Mouse (Mus musculus) ES-E14 (cell line): ENCODE measurements around the gene Senp1. TPM values are rescaled to one million over a fixed set of nuclear protein-coding genes. Genes with fewer than 3 reads are reported as not detected.

ENCODE experiments used
- DNase-seq: peaks from one replicate; pipeline ENCODE4 v3.0.0-alpha.2; 2013; ENCODE audit warnings: low read depth, low spot score
- H3K27ac ChIP-seq: 2 replicates; pipeline ENCODE4 v1.5.1; 2012; ENCODE audit warnings: low read depth, mild to moderate bottlenecking, low read length, moderate library complexity, mixed read lengths; ENCODE audit not compliant: poor library complexity, insufficient read depth, severe bottlenecking
- H3K36me3 ChIP-seq: 2 replicates; pipeline ENCODE4 v1.6.1; 2012; ENCODE audit warnings: mild to moderate bottlenecking, low read length, moderate library complexity, mixed read lengths; ENCODE audit not compliant: control insufficient read depth, poor library complexity, insufficient read depth, severe bottlenecking
- H3K4me1 ChIP-seq, 2 experiments: fragments of 150-350 bp in 1 of 2; sonication (generic) in 1 of 2; 2 replicates each; pipeline ENCODE4 v1.6.1; 2012; ENCODE audit warnings: low read length in 2 of 2, mild to moderate bottlenecking in 1 of 2, mixed read lengths in 1 of 2; ENCODE audit not compliant: control insufficient read depth in 2 of 2, insufficient read depth in 2 of 2, poor library complexity in 1 of 2
- H3K4me3 ChIP-seq, 2 experiments: fragments of 150-350 bp in 1 of 2; sonication (generic) in 1 of 2; 2 replicates each; pipeline ENCODE4 v1.5.1; 2012; ENCODE audit warnings: low read length in 2 of 2, low read depth in 1 of 2, mild to moderate bottlenecking in 1 of 2, mixed read lengths in 1 of 2; ENCODE audit not compliant: insufficient read depth in 1 of 2, poor library complexity in 1 of 2, severe bottlenecking in 1 of 2
- H3K9ac ChIP-seq: 2 replicates; pipeline ENCODE4 v1.6.1; 2012; ENCODE audit warnings: low read depth, mild to moderate bottlenecking, low read length, mixed read lengths; ENCODE audit not compliant: poor library complexity, insufficient read depth, severe bottlenecking
- H3K9me3 ChIP-seq: fragments of 150-350 bp; sonication (generic); 2 replicates; pipeline ENCODE4 v1.6.1; 2012; ENCODE audit warnings: low read depth, mild to moderate bottlenecking, low read length; ENCODE audit not compliant: control insufficient read depth, insufficient read depth
- CHD2 ChIP-seq: IDR thresholded peaks from 2 replicates; pipeline ENCODE4 v1.6.1; 2014; ENCODE audit warnings: mild to moderate bottlenecking, low read depth, low read length, inconsistent platforms
- HCFC1 ChIP-seq: IDR thresholded peaks from 2 replicates; pipeline ENCODE4 v1.6.1; 2012; ENCODE audit warnings: low read length, inconsistent platforms, borderline replicate concordance; ENCODE audit not compliant: insufficient read depth
- MAFK ChIP-seq: IDR thresholded peaks from 2 replicates; pipeline ENCODE4 v1.6.1; 2014; ENCODE audit warnings: mild to moderate bottlenecking, low read depth, low read length, inconsistent platforms; ENCODE audit not compliant: insufficient read depth
- ZC3H11A ChIP-seq: IDR thresholded peaks from 2 replicates; pipeline ENCODE4 v1.6.1; 2012; ENCODE audit warnings: low read depth, mild to moderate bottlenecking, inconsistent platforms, low read length, borderline replicate concordance
- ZNF384 ChIP-seq: IDR thresholded peaks from 2 replicates; pipeline ENCODE4 v1.6.1; 2012; ENCODE audit warnings: low read depth, low read length, inconsistent platforms
- in situ Hi-C, 2 experiments: fragments of 600-800 bp; cut with MboI; formaldehyde crosslinking; loops; one replicate each; pipeline ENCODE4 v1.15.1; 2025; ENCODE audit warnings: low sequenced_read_pairs in 2 of 2, inconsistent platforms in 1 of 2; ENCODE audit not compliant: unreplicated experiment in 2 of 2
- total RNA-seq: library from RNA; depleted of rRNA; stranded (reverse); fragments of 300-350 nt; gene quantifications from 2 replicates; pipeline ENCODE4 v1.2.3, GENCODE M21; 2012

Gene Senp1
- total RNA-seq, 1 experiment: 27.2 TPM

DNA sequence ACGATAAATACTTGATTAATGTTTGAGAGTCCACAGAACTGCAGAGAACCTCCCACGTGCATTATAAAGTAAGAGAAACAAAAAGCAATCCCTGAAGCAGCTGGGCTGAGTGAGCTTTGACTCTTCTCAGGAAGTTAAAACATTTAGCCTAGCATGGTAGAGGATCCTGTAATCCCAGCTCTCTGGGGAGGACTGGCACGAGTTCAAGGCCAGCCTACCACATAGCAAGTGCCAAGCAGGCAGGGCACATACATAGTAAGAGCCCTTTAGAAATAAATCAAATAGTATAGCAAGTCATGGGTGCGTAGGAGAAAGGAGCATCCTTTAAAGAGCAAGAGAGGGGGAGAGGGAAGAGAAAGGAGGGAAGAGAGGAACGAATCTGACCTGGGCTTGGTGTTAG, 27.7 kb downstream of the Senp1 start:
- Histone ChIP-seq H3K27ac (no peak overlapping the region), H3K4me3 (no peak overlapping the region), H3K9ac (no peak overlapping the region), H3K4me1 (no peaks in the 10 kb centered on the region), H3K9me3 (no peaks in the 10 kb centered on the region), H3K36me3 (peaks cover 33% of the 10 kb centered on the region)
- in situ Hi-C loops: no loop called here
- DNase-seq: no peak
- no peak for TF ChIP-seq HCFC1
- TF ChIP-seq CHD2: no peak
- TF ChIP-seq ZC3H11A: no peak

DNA sequence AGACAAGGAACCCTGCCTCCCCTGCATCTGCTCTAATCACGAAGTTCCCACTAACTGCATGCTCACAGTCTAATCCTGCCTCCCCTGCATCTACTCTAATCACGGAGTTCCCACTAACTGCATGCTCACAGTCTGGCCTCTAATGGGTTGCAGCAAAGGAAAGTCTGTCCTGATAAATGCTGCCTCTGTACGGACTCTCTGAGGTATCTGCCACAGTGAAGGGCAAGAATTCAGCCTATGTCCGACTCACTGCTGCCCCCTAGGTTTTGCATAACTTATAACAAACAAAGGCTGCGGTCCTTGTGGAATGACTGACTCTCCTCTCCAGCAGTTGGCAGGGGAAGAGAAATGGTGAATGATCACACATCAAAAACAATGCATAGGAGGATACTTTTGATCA, 38.3 kb downstream of the Senp1 start:
- H3K4me1 ChIP-seq: no peaks in the 10 kb centered on the region; a peak in 1 of 4 replicates
- H3K27ac ChIP-seq: no peak overlapping the region
- no peak for TF ChIP-seq ZNF384
- no peak for TF ChIP-seq ZC3H11A
- TF ChIP-seq MAFK: no peak
- TF ChIP-seq CHD2: no peak
- TF ChIP-seq HCFC1: no peak
- DNase-seq: peak; percentile 62
- no peak overlapping the region for H3K4me3 ChIP-seq
- H3K9me3 ChIP-seq: no peaks in the 10 kb centered on the region
- in situ Hi-C loops: no loop called here
- no peak overlapping the region for H3K9ac ChIP-seq
- peaks cover 35% of the 10 kb centered on the region for H3K36me3 ChIP-seq

DNA sequence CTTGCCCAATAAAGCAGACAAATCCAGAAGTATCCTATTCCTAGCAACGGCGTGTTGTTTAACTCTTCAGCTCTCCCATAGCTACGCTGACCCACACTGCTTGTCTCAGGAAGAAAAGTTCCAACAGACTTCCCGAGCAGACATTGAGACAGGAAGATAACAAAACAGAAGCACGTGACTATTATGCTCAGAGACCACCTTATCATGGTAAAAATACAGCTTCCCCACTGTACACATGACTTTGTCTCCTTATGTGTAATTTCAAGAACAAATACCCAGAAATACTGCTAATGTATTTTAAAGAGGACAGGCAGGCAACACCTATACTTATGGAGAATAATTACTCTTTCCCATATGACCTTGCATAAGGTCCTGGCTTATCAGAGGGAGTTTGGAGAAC, 41.9 kb downstream of the Senp1 start:
- H3K9ac ChIP-seq: no peak overlapping the region
- in situ Hi-C loops: no loop called here
- H3K9me3 ChIP-seq: no peaks in the 10 kb centered on the region
- H3K36me3 ChIP-seq: peaks cover 39% of the 10 kb centered on the region
- no peak overlapping the region for H3K27ac ChIP-seq
- no peak overlapping the region for H3K4me3 ChIP-seq
- DNase-seq: no peak
- TF ChIP-seq ZNF384 (no peak), MAFK (no peak), ZC3H11A (no peak)
- no peaks in the 10 kb centered on the region; a peak in 1 of 4 replicates for H3K4me1 ChIP-seq

DNA sequence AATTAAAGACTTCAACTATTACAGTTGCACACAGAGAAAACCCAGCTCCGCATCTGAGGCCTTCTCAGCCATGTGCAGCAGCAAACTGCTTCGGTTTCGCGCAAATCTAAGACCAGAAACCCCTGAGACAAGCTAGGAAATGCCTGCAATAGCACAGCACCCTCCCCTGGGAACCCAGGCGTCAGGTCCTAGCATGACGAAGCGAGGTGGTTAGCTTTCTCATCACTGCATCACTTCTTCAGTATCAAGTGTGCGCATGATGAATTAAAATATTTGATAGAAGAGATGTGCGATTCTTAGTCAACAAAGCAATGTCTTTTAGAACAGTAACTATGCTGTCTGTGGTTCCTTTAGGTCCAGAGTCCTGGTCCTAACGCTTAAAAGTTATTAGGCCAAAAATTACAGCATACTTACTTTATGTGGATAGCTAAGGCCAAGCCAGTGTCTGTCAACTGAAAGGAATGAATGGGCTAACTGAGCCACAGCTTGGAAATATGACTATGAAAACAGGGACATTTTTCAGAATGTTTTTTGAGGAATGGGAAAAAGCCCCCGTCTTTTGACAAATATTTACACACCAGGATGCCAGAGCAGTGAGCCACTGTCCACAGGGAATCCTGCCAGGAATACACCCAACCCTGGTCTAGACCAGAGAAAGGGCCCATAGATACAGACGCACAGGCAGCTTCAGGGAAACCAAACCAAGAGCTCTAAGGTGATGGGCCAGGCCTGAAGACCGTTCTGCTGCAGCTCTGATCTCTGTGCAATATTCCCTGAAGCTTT, 44.4 kb downstream of the Senp1 start:
- no peak overlapping the region for H3K9ac ChIP-seq
- no peak overlapping the region for H3K27ac ChIP-seq
- H3K4me3 ChIP-seq: no peak overlapping the region
- H3K9me3 ChIP-seq: no peaks in the 10 kb centered on the region
- peaks cover 49% of the 10 kb centered on the region for H3K36me3 ChIP-seq
- no peak for DNase-seq
- in situ Hi-C loops: no loop called here
- TF ChIP-seq CHD2: no peak
- TF ChIP-seq ZNF384: no peak
- TF ChIP-seq HCFC1: no peak
- TF ChIP-seq ZC3H11A: no peak
- TF ChIP-seq MAFK: no peak
- H3K4me1 ChIP-seq: no peaks in the 10 kb centered on the region

DNA sequence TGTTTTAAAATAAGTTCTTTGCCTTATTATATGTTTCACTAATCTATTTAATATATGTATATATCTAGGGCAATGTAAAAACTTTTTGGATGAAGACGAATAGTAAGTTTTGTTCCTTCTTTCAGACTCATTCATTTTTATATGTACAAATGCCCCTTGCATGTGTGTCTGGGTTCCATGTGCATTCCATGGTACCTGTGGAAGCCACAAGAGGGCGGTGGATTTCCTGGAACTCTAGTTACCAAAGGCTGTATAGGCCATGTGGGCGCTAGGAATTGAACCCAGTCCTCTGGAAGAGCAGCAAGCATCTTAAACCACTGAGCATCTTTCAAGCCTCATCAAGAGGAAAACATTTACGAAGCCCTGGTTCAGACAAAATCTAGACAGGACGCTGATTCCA, 49.2 kb downstream of the Senp1 start:
- Histone ChIP-seq H3K36me3 (peaks cover 43% of the 10 kb centered on the region), H3K4me1 (no peaks in the 10 kb centered on the region), H3K4me3 (no peak overlapping the region), H3K9me3 (no peaks in the 10 kb centered on the region), H3K9ac (no peak overlapping the region), H3K27ac (no peak overlapping the region)
- TF ChIP-seq ZNF384: no peak
- DNase-seq: no peak
- in situ Hi-C loops: no loop called here
